Mouse (Mus musculus) small intestine, adult 10 weeks (tissue): ENCODE data around the gene Slc45a1. TPM values are rescaled to one million over a fixed set of nuclear protein-coding genes. Genes with fewer than 3 reads are reported as not detected.

Source experiments
- polyA plus RNA-seq: library from polyadenylated mRNA; stranded (reverse); fragments of 350-450 nt; fragmentation: Illumina TruSeq; extraction: RNeasy Lipid Tissue Mini Kit (QIAGEN cat#74804); gene quantifications from one replicate; pipeline ENCODE4 v1.2.3, GENCODE M21; 2014; ENCODE audit warnings: low replicate concordance

The Slc45a1 gene
- not detected for polyA plus RNA-seq

DNA sequence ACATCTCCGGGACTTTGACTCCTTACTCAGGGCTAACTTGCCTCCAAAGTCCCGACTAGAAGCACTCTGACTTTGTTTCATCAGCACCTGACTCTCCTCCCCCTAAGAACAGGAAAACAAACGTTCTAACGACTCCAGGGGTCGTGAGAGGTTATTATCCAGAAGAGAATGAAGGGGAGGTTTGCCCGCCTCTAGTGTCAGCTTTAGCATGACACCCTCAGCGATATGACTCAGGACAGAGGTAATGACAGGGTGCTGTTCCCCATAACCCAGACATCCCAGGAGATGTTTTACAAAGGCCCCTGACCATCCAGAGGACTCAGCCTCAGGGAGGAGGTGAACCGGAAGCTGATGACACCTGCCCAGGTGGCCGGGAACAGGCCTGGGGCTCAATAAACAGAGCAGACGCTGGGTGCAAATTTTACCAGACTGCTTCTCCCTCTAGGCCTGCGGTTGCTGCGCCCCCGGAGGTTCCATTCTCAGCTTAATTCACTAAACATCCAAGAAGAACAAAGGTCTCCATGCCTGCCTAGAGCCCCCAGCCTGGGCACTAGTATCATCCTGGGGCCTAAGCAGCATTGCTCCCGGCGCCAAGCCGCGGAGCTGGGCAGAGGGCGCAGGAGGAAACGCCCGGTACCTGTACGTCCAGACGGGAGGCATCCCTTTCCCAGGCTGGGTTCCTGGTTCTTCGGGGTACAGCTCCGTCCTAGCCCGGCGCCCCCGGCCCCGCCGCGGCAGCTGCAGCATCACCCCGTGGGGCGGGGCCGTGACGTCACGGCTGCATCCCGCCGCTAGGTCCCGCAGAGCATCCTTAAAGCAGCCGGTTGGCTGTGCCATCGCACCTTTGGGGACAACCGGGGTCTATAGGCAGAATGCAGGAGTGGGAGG lies at the start of gene Slc45a1:
Slc45a1 (minus strand) TSS at position 785 of the 888 bp plus-strand sequence.

Other genes with a start within 250 kb of the Slc45a1 start
- gene Errfi1, start 201.7 kb upstream of the Slc45a1 start, polyA plus RNA-seq: 73.2 TPM